Comparison of ENCODE assay signal across 15 mouse cellular contexts in genomic region chr11:64041281-64041680, GRCm38 (mm10).
"Had no signal": no experiment of that assay in that cellular context is flagged by ENCODE, and none has a peak within 500 bp of the region (broad histone marks: within the 10 kb centered on the region; RNA-seq: fewer than 3 reads in every experiment).

No protein-coding gene starts in this region.

- H3K9ac ChIP-seq: limb, embryonic 13.5 days; liver, embryonic 14.5 days; lung, embryonic 15.5 days; midbrain, embryonic 12.5 days; neural tube, embryonic 15.5 days; stomach, embryonic 15.5 days had no signal

- H3K9me3 ChIP-seq: limb, embryonic 13.5 days; lung, embryonic 15.5 days; midbrain, embryonic 12.5 days; neural tube, embryonic 15.5 days; stomach, embryonic 15.5 days had no signal

- H3K36me3 ChIP-seq: stomach, embryonic 15.5 days had no signal

- H3K27ac ChIP-seq: left cerebral cortex, adult 2 months; limb, embryonic 13.5 days; liver, embryonic 14.5 days; lung, embryonic 15.5 days; midbrain, embryonic 12.5 days; neural tube, embryonic 15.5 days; stomach, embryonic 15.5 days had no signal

- DNase-seq: kidney, adult 8-10 months; kidney, postnatal 25 days; right cerebral cortex, postnatal 4 days; thymus, adult 2 months; thymus, postnatal 36 days had no signal

- H3K4me1 ChIP-seq: neural tube, embryonic 15.5 days; stomach, embryonic 15.5 days had no signal

- H3K27me3 ChIP-seq: limb, embryonic 13.5 days; lung, embryonic 15.5 days; neural tube, embryonic 15.5 days; stomach, embryonic 15.5 days had no signal

- H3K4me2 ChIP-seq: limb, embryonic 13.5 days; lung, embryonic 15.5 days; midbrain, embryonic 12.5 days; neural tube, embryonic 15.5 days; stomach, embryonic 15.5 days had no signal

- H3K4me3 ChIP-seq: left cerebral cortex, adult 2 months; limb, embryonic 13.5 days; lung, embryonic 15.5 days; midbrain, embryonic 12.5 days; neural tube, embryonic 15.5 days; stomach, embryonic 15.5 days had no signal

- ATAC-seq: inflammation-experienced regulatory T-cells, adult 6 months; intestine, postnatal 0 days; midbrain, embryonic 16.5 days had no signal
